Comparison of ENCODE assay signal across 8 mouse cellular contexts in the genomic region with DNA sequence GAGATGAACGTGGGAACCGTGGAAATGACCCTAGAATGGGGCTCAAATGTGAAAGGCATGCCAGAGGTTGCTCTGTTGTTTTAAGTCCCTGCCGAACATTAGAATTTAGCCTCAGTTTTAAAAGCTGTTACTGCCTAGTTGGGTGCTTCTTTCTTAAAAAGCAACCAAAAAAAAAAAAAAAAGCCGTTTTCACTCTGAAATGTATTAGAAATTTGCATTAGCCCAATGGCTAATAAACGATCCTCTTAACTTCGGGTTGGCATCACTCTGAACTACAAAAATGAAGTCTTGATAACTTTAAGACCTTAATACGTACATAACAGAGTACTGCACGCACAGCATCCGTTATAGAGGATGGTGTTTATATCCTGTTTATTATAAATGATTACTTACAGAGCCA. TPM values are rescaled to one million over a fixed set of nuclear protein-coding genes. Genes with fewer than 3 reads are reported as not detected.
A peak's percentile ranks its signal among the peaks of the same experiment; 100 is the strongest.
DNase-seq lines count a peak whose midpoint lies in the region; ATAC-seq lines count a peak whose summit lies in the region.

No protein-coding gene starts in this region.

- WGBS in heart, embryonic 12.5 days = 12% methylated on average over 9 of the region's 9 CpGs
- WGBS in forebrain, embryonic 16.5 days = 4% methylated on average over 9 of the region's 9 CpGs
- WGBS in macrophage (ENCODE audit: missing documents) = 2% methylated on average over 9 of the region's 9 CpGs

- DNase-seq in heart, postnatal 36 days = no peak
- DNase-seq in ovary, postnatal 14 days (ENCODE audit: low spot score) = no peak
- DNase-seq in spleen, postnatal 36 days (ENCODE audit: low spot score in 2 of 2) = no peak

- intact Hi-C loops in heart, postnatal 36 days (cut with DNase I) = no loop called here

- no peak for ATAC-seq in heart, embryonic 12.5 days (ENCODE audit: insufficient number of reproducible peaks, low FRiP score)
- peak; percentile 42 for ATAC-seq in CD4-positive, CD25-positive, alpha-beta regulatory T cell, adult 4 months
- ATAC-seq in forebrain, embryonic 16.5 days = no peak
- no peak for ATAC-seq in megakaryocyte progenitor cell, adult 5-6 weeks (replicated peaks; ENCODE audit: poor library complexity)

- peak overlapping the region; percentile 91 for H3K4me3 ChIP-seq in heart, embryonic 12.5 days
- H3K4me3 ChIP-seq in forebrain, embryonic 16.5 days (replicated peaks; ENCODE audit: low read length) = peak overlapping the region; percentile 90
- H3K4me3 ChIP-seq in macrophage (ENCODE audit: inconsistent target) = peak overlapping the region; percentile 75

- H3K4me1 ChIP-seq in heart, embryonic 12.5 days (replicated peaks) = peaks cover 5% of the 10 kb centered on the region
- peaks cover 8% of the 10 kb centered on the region for H3K4me1 ChIP-seq in forebrain, embryonic 16.5 days (replicated peaks; ENCODE audit: control insufficient read depth, insufficient read depth, low read length)

- no peaks in the 10 kb centered on the region for H3K36me3 ChIP-seq in heart, embryonic 12.5 days
- no peaks in the 10 kb centered on the region for H3K36me3 ChIP-seq in forebrain, embryonic 16.5 days (ENCODE audit: control insufficient read depth, insufficient read depth)
- no peaks in the 10 kb centered on the region for H3K36me3 ChIP-seq in macrophage (ENCODE audit: inconsistent target)

- H3K27me3 ChIP-seq in heart, embryonic 12.5 days (replicated peaks) = no peaks in the 10 kb centered on the region
- H3K27me3 ChIP-seq in forebrain, embryonic 16.5 days (replicated peaks; ENCODE audit: control insufficient read depth, insufficient read depth, low read length) = no peaks in the 10 kb centered on the region

- H3K79me2 ChIP-seq in macrophage (ENCODE audit: inconsistent target) = peaks cover 27% of the 10 kb centered on the region

- H3K9me3 ChIP-seq in heart, embryonic 12.5 days (replicated peaks) = no peaks in the 10 kb centered on the region; the same call in 1 of the 2 replicates
- no peaks in the 10 kb centered on the region for H3K9me3 ChIP-seq in forebrain, embryonic 16.5 days (ENCODE audit: control insufficient read depth, low read length)

- H3K27ac ChIP-seq in heart, embryonic 12.5 days (ENCODE audit: poor library complexity, severe bottlenecking) = peak overlapping the region; percentile 99
- H3K27ac ChIP-seq in forebrain, embryonic 16.5 days (ENCODE audit: low read length) = peak overlapping the region; percentile 99
- H3K27ac ChIP-seq in macrophage = peak overlapping the region; percentile 74

- peak overlapping the region; percentile 82 for H3K4me2 ChIP-seq in heart, embryonic 12.5 days
- H3K4me2 ChIP-seq in forebrain, embryonic 16.5 days (ENCODE audit: low read length) = peak overlapping the region; percentile 85

- H3K9ac ChIP-seq in heart, embryonic 12.5 days = peak overlapping the region; percentile 94
- peak overlapping the region; percentile 94 for H3K9ac ChIP-seq in forebrain, embryonic 16.5 days (replicated peaks; ENCODE audit: low read depth, low read length)

RNA-seq across cellular contexts. Expression of a gene that starts 1.7 kb away (rescaled TPM):
- polyA plus RNA-seq in heart, embryonic 12.5 days (2016; fragmentation: Nextera tagmentation; extraction: Ambion mirVana) = 45.5 and 57.7 TPM in 2 replicates
- 10 to 100 TPM; 53.8 to 62.2 TPM for total RNA-seq in heart, postnatal 36 days (2021)
- polyA plus RNA-seq in CD4-positive, CD25-positive, alpha-beta regulatory T cell, adult 4 months (2017; shearing (Covaris generic)) = 10 to 100 TPM; 55.9 to 66.9 TPM
- polyA plus RNA-seq in forebrain, embryonic 16.5 days (2015; fragmentation: Nextera tagmentation; extraction: Ambion mirVana) = 46.2 and 54.9 TPM in 2 replicates
- total RNA-seq in macrophage (2018; cell fraction: chromatin; rRNA removed) = 100 to 1,000 TPM; 117 to 322 (median 208) TPM
- total RNA-seq in macrophage (2018; cell fraction: cytosol; rRNA removed) = 10 to 100 TPM; 29.4 to 66.9 (median 48.2) TPM
- total RNA-seq in macrophage (2018; cell fraction: nucleus; rRNA removed) = 100 to 1,000 TPM in 19 of 26 experiments, 10 to 100 TPM in 7; 63.4 to 181 (median 112) TPM
- polyA plus RNA-seq in macrophage (2018) = 38.0 to 40.4 TPM (median 38.7 TPM) in 3 replicates
- total RNA-seq in megakaryocyte progenitor cell, adult 5-6 weeks (2015) = 40.3 and 43.1 TPM in 2 replicates
- 96.0 and 124 TPM in 2 replicates for total RNA-seq in megakaryocyte progenitor cell, adult 5-6 weeks (2017)

RNA-seq across cellular contexts. Expression of a gene that starts 54.4 kb away (rescaled TPM):
- 14.0 and 14.5 TPM in 2 replicates for polyA plus RNA-seq in heart, embryonic 12.5 days (2016; fragmentation: Nextera tagmentation; extraction: Ambion mirVana)
- under 1 TPM in 1 of 2 experiments, not detected in 1; 0.33 TPM for total RNA-seq in heart, postnatal 36 days (2021)
- 1 to 10 TPM; 1.7 to 2.4 TPM for polyA plus RNA-seq in CD4-positive, CD25-positive, alpha-beta regulatory T cell, adult 4 months (2017; shearing (Covaris generic))
- 0.44 and 1.4 TPM in 2 replicates for polyA plus RNA-seq in forebrain, embryonic 16.5 days (2015; fragmentation: Nextera tagmentation; extraction: Ambion mirVana)
- 1 to 10 TPM in 1 of 26 experiments, not detected in 25; 1.1 TPM for total RNA-seq in macrophage (2018; cell fraction: chromatin; rRNA removed)
- under 1 TPM in 1 of 26 experiments, not detected in 25; 0.11 TPM for total RNA-seq in macrophage (2018; cell fraction: cytosol; rRNA removed)
- total RNA-seq in macrophage (2018; cell fraction: nucleus; rRNA removed) = not detected
- polyA plus RNA-seq in macrophage (2018) = not detected in 3 replicates
- total RNA-seq in megakaryocyte progenitor cell, adult 5-6 weeks (2015) = not detected in 2 replicates
- not detected in 2 replicates for total RNA-seq in megakaryocyte progenitor cell, adult 5-6 weeks (2017)
